Mouse (Mus musculus) adrenal gland, postnatal 4 days (tissue): Measurements from ENCODE around the gene Slc2a4. TPM values are rescaled to one million over a fixed set of nuclear protein-coding genes. Genes with fewer than 3 reads are reported as not detected.
"Not testable (repeated sequence)": the region's sequence is repeated elsewhere in the genome, so short reads cannot be mapped to it uniquely, and the experiment has no call there.

ENCODE experiments used
- DNase-seq, 2 experiments: peaks; one replicate each; pipeline ENCODE4 v3.0.0; 2021 to 2022; ENCODE audit warnings: low spot score in 2 of 2, mixed read lengths in 2 of 2
- total RNA-seq, 2 experiments: library from RNA; stranded (reverse); gene quantifications; 2 replicates each; pipeline ENCODE4 v1.2.3; 2021

Slc2a4 gene
- total RNA-seq, 2 experiments from 2014 or later: 23.6 to 24.8 TPM

DNA sequence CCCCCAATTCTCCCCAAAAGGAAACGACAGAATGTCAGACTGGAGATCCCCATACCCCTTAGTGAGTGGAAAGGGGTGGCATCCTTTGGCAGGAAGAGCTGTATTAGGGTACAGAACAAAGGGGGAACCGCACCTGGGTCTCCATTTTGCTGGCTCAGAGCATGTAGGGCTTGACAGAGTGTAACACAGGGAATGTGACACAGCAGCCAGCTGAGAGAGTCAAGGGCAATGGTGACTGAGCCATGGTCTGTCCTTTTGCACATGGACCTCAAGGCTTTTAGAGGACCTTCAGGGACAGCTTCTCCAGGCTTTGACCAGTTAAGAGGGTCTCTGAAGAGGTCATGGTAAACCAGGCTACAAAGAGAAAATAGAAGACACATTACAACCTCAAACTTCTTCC is 26.9 kb upstream of the Slc2a4 start:
- no peak for DNase-seq

DNA sequence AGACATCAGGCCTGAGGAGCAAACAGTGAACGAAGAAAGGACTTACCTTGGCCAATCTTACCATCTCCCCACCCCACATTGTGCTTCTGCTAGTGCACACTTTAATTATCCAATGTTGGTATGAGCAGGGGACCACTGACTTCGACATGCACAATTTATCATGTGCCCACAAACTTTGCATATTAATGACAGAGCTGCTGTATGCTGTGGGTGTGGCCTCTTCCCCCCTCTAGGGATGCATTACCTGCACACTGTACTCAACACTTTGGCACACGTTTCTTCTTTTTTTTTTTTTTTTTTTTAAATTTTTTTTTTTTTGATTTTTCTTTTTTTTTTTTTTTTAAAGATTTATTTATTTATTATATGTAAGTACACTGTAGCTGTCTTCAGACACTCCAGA is 22.8 kb upstream of the Slc2a4 start:
- DNase-seq: no peak

DNA sequence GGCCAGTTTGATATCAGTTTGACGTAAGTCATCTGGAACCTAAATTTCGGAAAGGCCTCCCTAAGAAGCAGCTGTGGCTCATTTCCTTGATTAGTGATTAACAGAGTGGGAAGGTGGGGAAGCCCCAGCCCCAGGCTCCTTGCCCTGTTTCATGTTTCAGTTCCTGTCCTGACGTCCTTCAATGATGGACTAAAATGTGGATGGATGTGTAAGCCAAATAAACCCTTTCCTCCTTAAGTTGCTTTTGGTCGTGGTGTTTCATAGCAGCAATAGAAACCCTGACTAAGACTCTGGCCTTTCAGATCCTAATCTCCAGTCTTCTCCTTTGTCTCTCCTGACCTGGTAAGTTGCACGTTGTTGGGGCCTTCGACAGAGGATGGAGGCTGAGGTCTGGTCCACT is 22.2 kb upstream of the Slc2a4 start:
- no peak for DNase-seq

DNA sequence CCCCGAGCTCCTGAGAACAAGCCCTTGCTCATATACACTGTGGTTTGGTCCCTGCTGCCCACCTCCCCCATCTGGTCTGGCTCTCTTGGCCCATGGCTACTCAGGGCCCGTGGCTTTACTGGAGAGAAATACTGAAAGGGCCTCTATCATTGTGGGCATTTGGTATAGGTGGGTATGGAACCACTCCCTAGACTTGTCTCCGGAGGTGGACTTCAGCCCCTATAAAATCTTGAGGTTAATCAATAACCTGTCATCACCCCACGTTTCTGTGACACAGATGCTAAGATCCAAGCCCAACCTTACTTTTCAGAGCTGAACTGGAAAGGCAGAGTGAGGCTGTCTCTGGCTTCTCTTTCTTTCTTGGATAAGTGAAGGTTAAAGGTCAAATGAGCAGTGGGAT is 20.8 kb upstream of the Slc2a4 start:
- no peak for DNase-seq

DNA sequence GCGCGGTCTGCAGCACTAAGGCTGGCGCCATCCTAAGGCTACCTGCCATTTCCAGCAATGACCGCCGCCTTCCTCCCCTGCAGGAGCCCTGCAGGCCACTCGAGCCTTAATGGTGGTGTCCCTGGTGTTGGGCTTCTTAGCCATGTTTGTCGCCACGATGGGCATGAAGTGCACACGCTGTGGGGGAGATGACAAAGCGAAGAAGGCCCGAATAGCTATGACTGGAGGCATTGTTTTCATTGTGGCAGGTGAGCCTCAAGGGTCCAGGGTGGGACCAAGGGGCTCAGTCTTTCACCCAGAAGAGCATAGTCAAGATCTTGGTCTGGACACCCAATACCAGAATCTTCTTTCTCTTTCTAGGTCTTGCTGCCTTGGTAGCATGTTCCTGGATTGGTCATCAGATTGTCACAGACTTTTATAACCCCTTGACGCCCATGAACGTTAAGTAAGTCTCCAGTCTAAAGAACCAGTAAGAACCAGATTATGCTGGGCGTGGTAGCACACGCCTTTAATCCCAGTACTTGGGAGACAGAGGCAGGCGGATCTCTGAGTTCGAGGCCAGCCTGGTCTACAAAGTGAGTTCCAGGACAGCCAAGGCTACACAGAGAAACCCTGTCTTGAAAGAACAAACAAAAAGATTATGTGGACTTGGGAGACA is 19.0 kb upstream of the Slc2a4 start:
- no peak for DNase-seq

DNA sequence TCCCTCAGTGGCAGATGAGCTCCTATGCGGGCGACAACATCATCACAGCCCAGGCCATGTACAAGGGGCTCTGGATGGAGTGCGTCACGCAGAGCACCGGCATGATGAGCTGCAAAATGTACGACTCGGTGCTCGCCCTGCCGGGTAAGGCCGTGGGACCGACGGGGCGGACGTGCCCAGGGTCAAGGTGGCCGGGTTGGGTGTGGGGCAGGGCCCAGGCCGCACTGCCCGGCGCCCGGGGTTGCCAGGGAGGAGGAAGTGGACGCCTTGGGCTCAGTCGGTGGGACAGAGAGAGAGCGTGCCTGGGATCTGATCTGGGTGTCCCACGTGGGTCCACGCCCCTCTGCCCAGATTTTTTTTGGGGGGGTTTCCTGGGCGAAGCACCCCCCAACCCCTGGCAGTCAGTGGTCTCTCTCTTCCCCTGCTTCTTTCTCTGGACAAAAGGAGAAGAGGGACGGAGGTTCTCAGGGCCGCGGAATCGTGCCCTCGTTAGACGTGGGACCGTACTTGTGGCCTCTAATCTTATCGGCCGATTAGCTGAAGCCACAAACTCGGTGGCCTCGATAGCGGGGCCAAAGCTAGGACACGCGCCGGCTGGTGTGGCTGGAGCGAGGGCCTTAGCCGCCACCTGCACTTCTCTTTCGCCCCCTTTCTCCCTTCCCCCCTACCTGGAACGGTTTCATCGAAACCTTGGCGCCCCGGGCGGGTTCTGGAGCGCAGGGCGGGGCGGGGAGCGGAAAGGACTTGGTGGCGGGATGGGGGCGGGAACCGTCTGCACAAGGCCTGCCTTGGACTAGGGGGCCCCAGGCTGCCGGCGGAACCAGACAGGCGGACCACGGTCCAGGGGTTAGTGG is 18.2 kb upstream of the Slc2a4 start:
- no peak for DNase-seq

DNA sequence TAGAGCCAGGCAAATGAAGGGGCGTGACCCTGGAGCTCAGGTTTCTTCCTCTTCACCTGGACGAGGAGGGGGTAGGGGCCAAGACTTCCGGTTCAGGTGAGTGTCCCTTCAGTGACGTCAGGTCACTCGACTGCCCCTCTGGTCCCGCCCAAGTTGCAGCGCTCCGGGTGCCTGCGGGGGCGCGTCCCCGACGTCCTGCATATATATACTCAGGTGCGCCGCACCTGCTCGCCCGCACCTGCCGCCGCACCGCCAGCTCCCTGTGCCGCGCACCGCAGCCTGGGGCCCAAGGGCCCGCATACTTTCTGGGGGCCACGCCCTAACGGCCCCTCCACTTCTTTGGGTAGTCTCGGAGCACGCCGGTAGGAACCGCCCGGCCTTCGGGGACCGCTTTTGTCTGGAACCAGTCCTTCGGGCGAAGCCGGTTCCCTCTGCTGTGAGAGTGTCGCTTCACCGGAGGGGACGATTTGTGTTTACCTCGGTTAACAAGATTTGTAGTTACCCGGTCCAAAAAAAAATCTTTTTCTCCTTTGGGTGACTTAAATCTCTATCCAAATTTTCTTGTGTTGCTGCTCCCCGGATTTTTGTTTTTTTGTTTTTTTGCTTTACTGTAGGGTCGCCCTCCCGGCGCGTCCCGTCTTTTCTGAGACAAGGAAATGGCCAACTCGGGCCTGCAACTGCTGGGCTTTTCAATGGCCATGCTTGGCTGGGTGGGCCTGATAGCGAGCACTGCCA is 17.4 kb upstream of the Slc2a4 start:
- no peak for DNase-seq

DNA sequence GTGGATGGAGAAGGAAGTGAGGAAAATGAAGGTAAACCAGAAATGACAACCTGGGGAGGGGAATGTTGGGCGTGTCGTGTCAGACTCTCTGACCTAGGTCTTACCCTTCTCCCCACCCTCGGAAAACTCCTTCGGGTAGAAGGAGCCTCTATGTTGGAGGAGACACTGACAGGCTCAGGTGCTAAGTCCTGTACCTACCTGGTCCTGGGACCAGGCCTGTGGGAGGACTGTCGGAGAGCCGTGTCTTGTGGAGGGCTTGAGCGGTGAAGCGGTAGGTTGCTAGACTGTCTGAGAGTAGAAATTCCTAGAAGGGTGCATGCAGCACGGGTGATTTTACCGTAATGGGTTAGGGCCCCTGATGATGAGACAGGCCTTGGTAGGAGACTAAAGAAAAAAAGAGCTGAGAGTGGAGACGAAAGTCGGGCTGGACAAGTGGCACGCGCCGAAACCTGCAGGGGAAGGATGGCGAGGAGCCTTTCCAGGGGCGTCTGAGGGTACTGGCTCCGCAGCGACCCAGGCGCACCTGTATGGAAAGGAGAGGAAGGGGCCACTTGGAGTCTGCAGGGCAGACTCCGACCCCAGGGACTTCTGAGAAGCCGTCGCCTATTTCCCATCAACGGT is 16.8 kb upstream of the Slc2a4 start, which contains the start of gene Cldn7:
Gene Cldn7, plus strand, starts transcription at position 130 of the 621 bp plus-strand sequence.
- DNase-seq: no peak

DNA sequence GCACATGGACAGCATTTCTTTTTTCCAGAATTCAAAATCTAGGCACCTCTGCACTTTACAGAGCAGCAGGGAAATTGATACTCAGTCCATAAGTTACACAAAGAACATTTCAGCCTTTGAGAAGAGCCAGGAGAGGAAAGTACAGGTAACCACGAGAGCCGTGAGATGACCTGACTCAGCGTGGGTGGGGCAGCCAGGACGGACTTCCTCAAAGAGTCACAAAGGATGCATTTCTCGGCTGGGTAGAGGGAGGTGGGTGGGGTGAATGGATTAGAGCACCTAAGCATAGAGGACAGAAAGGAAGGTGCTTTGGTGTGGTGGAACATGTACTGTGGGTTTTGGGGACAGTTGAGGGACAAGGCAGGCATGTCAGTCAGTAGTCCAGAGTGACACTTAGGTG is 13.9 kb upstream of the Slc2a4 start:
- no peak for DNase-seq

DNA sequence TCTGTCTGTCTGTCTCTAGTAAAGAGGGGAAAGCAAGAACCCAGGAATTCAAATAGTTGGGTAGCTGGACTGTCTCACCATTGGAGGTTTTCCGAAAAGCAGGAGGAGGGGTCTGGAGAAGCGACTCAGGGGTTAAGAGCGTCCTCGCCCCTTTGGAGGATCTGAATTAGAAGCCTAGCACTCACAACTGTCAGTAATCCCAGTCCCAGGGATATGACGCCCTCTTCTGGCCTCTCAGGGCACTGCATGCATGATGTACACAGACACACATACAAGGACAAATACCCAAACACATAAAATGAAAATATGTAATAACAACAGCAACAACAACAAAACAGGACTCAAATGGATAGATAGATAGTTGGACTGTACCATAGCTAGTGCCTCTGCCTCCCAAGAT is 12.6 kb upstream of the Slc2a4 start:
- DNase-seq: no peak

DNA sequence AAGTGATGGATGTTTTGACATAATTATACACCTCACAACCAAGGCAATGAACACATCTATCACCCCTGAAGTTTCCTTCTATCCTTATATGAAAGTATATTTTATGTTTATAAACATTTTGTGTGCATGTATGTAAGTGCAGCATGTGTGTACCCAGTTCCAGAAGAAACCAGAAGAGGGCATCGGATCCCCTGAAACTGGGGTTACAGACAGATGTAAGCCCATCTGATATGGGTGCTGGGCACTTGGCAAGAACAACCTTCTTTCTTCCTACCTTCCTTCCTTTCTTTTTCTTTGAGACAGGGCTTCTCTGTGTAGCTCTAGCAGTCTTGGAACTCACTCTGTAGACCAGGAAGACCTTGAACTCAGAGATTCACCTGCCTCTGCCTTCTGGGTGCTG is 8.2 kb upstream of the Slc2a4 start:
- DNase-seq: no peak

DNA sequence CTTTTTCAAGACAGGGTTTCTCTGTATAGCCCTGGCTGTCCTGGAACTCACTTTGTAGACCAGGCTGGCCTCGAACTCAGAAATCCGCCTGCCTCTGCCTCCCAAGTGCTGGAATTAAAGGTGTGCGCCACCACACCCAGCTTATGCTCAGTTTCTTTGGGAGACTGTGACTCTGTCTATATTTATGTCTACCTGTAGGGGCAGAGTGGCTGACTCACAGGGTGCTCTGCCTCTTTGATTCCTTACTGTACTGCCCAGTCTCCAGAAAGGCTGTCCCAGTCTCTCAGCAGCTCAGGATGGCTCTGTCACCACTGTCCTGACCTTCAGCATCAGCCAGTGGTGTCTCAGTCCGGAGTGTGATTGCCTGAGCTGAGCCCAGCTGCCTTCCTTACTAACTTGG is 7.6 kb upstream of the Slc2a4 start:
- DNase-seq: not testable (repeated sequence)

DNA sequence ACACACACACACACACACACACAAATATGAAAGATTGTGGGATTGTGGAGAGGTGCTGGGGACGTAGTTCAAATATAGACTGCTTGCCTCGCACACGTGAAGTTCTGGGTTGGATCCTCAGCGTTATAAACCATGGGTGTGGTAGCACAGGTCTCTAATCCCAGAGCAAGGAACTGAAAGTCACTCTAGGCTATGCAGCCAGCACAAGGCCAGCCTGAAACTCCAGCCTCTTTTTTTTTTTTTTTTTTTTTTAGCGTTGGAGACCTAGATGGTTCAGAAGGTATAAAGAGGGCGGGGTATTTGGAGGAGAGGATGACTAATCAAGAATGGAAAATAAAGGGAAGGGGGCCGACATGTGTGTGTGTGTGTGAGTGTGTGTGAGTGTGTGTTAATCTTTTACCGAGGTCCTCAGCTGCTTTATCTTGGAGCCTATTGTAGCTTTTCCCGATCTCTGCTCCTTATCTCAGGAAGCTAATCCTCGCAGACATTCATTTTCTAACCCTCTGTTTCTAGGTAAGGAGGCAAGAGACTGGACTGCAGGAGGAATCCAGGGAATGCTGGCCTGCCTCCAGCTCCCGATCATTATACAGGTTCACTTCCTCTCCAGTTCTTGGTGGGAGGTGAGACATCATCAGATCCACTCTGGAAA is 5.4 kb upstream of the Slc2a4 start:
- no peak for DNase-seq

DNA sequence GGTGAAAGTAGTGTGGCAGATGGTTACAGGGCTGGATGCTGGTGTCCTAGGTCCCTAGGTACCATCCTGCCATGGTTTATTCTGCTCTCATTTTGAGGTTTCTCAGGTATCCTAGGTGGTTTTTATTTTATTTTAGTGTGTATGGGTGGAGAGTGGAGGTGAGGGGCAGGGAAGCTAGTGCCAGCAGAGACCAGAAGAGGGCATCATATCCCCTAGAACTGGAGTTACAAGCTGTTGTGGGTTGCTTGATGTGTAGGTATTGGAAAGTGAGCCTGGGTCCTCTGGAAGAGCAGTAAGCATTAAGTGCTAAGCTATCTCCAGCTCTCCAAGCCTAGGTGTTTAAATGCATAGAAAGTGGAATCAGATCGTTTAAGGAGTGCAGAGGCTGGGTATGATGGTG is 4.3 kb upstream of the Slc2a4 start:
- DNase-seq: no peak

DNA sequence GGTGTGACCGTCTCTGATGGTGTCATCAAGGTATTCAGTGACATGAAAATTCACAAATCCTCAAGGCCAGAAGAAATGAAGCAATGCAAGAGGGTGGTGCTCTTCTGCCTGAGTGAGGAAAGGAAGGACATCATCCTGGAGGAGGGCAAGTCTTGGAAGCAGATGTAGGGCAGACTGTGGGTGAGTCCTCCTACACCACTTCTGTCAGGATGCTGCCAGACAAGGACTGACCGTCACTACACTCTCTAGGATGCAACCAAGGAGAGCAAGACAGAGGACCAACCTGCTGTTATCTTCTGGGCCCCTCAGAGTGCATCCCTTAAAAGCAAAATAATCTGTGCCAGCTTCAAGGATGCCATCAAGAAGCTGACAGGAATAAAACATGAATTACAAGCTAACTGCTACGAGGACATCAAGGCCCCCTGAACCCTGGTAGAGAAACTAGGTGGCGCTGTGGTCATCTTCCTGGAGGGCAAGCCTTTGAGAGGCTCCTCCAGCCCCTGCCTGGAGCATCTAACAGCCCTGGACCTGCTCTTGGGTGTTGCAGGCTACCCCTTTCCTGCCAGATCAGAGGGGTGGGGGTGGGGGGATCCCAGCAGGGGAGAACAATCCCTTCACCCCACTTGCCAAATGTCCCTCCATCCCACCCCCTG is 2.9 kb upstream of the Slc2a4 start:
- no peak for DNase-seq

DNA sequence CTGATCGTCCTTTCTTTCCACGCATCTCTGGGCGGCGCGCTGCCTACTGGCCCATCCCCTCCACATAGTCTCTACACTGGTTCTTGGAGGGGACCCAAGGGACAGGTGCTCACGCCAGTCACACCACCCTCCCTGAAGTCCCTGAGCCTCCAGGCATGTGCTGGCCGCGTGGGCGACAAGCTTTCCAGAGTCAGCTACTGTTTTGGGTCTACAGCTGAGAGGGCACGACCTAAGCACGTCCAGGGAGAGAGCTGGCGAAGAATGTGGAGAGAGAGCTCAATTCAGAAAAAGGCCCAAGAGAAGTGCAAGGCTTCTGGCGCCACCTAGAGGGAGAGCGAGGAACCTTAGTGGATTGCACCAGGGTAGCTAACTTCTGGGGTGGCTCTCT is 769 bp upstream of the Slc2a4 start:
- DNase-seq: peak; percentile 64 to 80

DNA sequence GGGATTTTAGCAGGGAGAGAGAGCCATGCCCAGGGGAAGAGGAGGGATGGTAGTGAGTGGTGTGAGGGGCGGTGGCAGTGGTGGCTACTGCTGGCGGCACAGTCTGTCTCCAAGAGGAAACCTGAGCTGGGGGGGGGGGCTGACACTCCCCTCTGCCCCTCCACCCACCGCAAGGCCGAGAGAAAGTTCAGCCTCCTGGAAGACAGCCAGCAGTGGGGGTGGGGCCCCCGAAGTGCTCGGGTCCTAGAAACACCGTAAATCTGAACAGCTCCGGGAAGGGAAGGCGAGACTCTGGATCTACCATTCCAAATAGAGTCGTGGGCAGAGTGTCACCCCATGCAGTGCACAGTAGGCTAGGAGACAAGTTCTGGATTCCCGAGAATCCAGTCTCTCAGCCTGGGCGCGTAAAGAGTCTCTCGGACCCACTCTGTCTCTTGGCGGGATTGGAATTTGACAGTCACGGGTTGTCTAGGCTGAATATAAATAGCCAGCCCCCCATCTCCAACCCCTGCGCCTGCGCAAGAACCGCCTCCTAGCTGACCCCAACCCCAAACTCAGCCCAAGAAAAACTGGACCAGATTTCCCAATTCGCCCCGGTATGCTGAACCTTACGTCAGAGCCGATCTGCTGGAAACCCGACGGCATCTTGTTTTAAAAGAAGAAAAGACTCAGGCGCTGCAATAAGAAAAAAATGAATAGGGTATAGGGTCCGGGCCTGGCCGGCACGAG is 487 bp downstream of the Slc2a4 start:
- peak; percentile 31 to 32 for DNase-seq

DNA sequence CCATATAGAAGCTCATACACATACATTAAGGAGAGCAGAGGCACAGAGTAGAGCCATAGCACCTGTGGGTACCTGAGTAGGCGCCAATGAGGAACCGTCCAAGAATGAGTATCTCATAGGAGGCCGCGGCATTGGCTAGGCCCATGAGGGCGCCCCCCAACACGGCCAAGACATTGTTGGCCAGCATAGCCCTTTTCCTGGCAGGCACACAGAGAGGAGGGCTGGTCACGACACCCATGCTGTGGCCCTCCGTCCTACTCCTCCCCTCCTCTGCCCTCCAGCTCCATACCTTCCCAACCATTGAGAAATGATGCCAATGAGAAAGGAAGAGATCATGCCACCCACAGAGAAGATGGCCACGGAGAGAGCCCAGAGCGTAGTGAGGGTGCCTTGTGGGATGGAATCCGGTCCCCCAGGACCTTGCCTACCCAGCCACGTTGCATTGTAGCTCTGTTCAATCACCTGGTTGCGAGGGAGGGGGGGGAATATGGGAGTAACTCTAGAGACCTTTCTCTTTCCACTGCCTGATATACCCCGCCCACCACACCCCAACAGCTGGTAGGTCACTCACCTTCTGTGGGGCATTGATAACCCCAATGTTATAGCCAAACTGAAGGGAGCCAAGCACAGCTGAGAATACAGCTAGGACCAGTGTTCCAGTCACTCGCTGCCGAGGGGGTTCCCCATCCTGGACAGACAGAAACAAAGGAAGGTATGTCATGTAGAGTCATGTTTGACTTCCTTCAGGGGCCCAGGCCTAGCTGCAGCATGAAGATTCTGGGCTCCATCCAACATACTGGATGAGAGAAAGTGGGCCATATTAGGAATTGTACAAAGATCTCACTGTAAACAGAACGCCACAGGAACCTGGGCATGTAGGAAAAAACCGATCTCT is 1.7 kb downstream of the Slc2a4 start:
- no peak for DNase-seq

DNA sequence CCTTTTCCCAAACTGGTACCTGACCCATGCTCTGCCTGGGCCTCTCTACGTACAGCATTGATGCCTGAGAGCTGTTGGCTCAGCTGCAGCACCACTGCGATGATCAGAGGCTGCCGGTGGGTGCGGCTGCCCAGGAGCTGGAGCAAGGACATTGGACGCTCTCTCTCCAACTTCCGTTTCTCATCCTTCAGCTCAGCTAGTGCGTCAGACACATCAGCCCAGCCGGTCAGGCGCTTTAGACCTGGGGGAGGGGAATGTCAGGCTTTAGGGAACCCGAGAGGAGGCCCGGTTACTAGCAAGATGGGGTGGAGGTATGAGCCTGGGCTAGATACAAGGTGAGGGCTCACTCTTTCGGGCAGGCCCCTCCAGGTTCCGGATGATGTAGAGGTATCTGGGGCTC is 2.8 kb downstream of the Slc2a4 start:
- DNase-seq: peak in 1 of 2 experiments; percentile 31
